Mouse (Mus musculus): ENCODE measurements around the gene Rnf187.

Rnf187 gene

GRCm38 (mm10) chr11:58938322-58939087 is at the start of gene Rnf187:
Gene Rnf187 (minus strand): TSS chr11:58938916.
- peak; percentile 93 for DNase-seq (ENCODE audit: low spot score)

DNA sequence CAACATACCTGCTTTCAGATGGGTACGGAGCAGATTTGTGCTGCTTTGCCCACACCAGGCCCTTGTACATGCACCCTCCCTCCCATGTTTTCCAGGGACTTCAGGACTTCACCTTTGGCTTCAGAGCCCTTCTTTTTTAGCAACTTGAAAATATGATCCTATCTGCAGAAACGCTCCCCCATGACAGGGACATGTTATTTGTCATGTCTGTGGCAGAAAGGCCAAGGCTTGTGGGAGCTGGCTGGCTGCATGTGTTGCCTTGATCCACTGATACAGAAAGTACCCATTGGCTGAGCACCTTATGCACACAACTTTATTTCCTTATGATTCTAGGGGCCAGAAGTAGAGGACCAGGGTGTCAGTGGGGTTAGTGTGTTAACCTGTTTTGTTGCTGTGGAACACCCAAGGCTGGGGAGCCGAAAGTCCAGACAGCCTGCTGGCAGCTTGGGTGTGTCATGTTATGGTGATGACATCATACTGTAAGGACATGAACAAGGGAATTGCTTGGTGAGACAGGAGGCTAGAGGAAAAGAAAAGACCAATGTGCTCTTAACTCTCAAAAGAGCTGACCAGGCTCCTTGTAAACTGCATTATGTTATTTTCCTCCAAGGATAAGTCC is 46.7 kb upstream of the Rnf187 start:
- no peak for DNase-seq (ENCODE audit: low spot score)

DNA sequence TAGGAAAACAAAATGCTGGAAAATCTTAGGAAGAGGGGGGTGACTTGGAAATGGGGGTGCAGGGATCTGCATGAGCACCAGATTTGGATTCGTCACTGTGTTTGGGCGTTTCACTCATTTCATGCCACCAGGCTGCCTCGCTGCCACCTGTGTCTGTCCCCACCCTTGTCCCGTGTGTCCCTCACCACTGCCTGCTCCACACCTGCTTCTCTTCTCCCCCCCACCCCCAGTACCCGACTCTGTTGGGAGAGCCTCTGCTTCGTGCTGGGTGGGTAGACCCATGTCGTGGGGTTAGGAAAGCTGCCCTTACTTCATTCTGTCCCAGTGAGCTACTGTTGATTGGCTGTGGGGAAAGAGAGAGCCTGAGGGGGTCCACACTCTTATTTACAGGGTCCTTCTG is 45.9 kb upstream of the Rnf187 start:
- DNase-seq (ENCODE audit: low spot score): no peak

GRCm38 (mm10) chr11:58983691-58984341 is 45.1 kb upstream of the Rnf187 start:
- no peak for DNase-seq (ENCODE audit: low spot score)

DNA sequence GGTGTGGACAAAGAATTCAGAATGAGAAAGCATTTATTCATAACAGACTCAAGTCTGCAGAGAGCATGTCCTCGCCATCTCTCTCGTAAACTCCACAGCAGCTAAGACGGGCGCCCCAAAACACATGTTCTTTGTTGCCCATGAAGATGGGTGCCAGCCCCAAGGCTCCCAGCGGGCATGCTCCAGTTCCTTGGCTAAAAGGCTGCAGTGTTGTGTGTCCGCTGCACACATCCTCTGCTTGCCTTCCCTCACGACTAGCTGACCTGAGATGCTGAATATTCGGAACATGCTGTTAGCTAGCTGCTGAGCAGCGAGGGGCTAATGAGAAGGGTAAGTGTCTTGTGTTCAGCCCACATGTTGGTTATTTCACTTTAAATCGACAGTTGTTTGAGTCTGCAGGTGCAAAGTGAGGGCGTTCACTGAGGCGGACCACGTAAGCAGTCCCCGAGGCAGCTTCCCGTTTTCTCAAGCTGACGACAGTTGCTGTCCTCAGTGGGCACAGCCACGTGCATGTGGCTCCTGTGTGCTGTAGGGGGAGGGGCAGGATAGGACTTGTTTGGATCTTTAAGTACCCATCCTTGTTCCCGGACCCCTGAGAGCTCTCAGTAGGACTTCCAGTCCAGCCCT is 43.9 kb upstream of the Rnf187 start:
- DNase-seq (ENCODE audit: low spot score): no peak

- no peak for DNase-seq (ENCODE audit: low spot score)
Measured at GRCm38 (mm10) chr11:58981541-58982447, 43.1 kb upstream of the Rnf187 start.

- DNase-seq (ENCODE audit: low spot score): no peak
Measured at GRCm38 (mm10) chr11:58980381-58980990, 41.8 kb upstream of the Rnf187 start.

DNA sequence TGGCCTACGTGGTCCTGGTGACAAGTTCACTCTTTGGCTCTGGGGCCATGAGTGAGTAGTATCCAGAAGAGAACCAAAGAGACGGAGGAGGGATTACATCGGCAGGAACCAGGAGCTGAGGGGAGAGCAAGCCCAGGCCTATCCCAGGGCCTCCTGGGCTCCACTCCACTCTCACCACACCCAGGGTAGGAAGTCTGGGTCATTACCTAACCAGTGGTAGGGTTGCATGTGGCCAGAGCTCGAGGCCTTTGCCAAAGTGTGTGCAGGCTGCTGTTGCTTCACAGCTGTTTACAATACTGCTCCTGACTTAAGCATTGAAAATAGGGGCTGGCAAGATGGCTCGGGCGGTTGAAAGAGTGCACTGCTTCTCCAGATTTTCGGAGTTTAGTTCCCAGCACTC is 40.9 kb upstream of the Rnf187 start:
- no peak for DNase-seq (ENCODE audit: low spot score)

DNA sequence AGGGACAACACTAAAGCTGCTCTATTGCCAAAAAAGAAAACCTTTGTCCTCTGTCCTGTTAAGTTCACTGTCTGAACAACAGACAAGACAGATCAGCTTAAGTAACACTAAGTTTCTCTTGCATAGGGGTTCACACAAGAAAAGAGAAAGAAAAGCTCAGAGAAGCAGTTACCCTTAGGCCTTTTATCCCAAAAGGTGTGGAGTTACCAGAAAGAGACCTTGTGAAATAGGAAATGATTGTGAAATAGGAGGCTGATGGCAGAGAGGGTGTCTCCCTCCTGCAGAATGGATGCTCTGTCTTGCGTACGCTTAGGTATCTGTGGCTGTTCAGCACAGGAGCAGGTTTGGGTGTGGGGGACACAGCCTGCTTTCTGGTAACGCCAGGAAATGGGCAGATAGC is 40.5 kb upstream of the Rnf187 start:
- DNase-seq (ENCODE audit: low spot score): no peak

- DNase-seq (ENCODE audit: low spot score): no peak
Measured at GRCm38 (mm10) chr11:58978706-58979030, 40.0 kb upstream of the Rnf187 start.

DNA sequence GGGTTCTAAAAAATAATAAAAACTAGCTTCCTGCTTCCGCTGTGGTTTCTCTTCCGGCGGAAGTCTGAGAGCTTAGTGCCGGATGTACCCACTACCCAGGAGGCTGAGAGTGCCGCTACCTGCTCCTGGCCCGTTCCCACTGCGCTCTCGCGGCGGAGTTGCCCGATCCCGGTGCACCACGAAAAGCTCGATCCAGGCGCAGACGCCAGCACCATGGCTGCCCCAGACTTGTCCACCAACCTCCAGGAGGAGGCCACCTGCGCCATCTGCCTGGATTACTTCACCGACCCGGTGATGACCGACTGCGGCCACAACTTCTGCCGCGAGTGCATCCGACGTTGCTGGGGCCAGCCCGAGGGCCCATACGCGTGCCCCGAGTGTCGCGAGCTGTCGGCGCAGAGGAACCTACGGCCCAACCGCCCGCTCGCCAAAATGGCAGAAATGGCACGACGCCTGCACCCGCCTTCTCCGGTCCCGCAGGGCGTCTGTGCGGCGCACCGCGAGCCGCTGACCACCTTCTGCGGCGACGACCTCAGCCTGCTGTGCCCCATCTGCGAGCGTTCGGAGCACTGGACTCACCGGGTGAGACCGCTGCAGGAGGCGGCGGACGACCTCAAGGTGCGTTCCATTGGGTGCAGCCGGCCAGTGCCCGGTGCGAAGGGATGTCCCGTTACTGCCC is 39.5 kb upstream of the Rnf187 start, which contains the start of gene Trim11:
Trim11 (plus strand) TSS at position 67 of the 679 bp plus-strand sequence.
- DNase-seq (ENCODE audit: low spot score): peak; percentile 77

DNA sequence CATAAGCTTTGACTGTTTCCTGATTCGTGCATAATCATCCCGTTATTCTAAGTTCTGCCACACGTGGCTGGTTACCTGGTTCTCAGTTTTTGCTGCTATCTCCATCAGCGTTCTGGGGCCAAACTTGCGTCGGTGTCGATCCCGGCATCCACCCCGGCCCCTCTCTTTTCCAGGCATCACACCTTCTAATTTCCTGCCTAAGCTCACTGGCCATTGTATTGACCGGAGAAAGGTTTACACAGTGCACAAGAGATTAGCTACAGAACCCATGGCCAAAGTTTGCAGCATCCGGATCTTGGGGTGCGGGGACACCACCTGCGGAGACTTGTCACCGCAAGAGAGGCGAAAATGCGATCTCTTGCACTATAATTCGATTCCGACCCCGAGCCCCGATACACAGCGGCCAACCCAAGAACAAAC is 38.9 kb upstream of the Rnf187 start:
- no peak for DNase-seq (ENCODE audit: low spot score)

DNA sequence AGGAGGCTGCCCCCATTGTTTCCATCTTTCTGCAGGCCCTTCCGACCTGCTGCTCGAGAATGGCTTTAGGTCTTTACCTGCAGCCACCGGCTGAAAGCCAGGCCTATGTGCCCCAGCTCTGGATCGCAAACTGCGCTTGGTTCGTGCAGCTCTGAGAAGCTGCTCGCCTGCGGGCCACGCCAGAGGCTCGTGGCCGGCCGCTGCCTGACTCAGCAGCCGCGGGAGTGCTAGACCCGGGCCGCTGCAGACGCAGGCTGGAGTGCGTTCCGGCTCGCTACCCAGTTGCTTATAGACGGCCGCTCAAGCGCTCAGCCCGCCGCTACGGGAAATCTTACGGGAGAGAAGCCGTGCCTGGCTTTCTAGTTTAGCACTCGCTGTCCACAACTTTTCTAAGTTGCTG is 38.4 kb upstream of the Rnf187 start:
- peak; percentile 43 for DNase-seq (ENCODE audit: low spot score)

DNA sequence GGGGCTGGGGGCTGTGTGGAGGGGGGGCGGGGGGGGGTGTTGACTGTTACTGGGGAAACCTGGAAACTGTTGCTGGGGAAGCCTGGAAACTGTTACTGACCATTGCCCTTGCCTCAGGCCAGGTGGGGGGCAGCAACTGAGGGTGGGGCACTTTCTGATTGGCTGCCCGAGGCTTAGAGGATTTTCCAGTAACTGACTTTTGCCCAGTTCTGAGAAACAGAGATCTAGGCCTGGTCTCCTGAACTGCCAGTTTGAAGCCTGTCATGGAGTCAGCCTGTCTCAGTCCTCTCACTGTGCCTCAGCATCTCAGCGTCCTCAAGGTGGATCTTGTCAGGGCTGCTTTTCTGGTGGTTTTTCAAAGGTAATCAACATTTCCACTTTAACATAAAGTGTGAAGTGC is 35.7 kb upstream of the Rnf187 start:
- peak; percentile 63 for DNase-seq (ENCODE audit: low spot score)

GRCm38 (mm10) chr11:58971796-58972195 is 33.1 kb upstream of the Rnf187 start:
- DNase-seq (ENCODE audit: low spot score): no peak

GRCm38 (mm10) chr11:58970831-58971530 is 32.3 kb upstream of the Rnf187 start:
- DNase-seq (ENCODE audit: low spot score): no peak

- DNase-seq (ENCODE audit: low spot score): no peak
Measured at GRCm38 (mm10) chr11:58969659-58970058, 30.9 kb upstream of the Rnf187 start.

DNA sequence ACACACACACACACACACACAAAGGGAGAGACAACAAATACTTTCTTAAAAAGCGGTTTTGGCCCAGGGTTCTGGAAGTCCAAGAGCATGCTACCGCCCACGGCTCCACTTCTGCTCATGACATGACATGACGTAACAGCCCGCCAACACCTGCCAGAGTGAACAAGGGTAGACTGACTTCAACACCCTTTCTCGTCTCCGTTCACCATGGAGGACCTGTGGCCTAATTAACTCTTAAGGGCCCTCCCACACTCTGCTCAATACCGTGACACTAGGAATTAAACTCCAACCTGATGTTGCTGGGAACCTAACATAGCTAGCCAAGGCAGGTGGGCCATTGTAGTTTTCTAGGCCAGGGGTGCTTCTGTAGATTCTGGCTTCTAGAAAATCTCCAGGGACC is 30.3 kb upstream of the Rnf187 start:
- DNase-seq (ENCODE audit: low spot score): no peak

GRCm38 (mm10) chr11:58968551-58968950 is 29.8 kb upstream of the Rnf187 start:
- no peak for DNase-seq (ENCODE audit: low spot score)

GRCm38 (mm10) chr11:58967346-58967745 is 28.6 kb upstream of the Rnf187 start:
- no peak for DNase-seq (ENCODE audit: low spot score)

Measured in testis, postnatal 14 days (tissue).